26 mouse cellular contexts compared by ENCODE assay signal in genomic region chr4:126326036-126326435, GRCm38 (mm10). TPM values are rescaled to one million over a fixed set of nuclear protein-coding genes. Genes with fewer than 3 reads are reported as not detected.
DNase-seq lines count a peak whose midpoint lies in the region; ATAC-seq and TF ChIP-seq lines count a peak whose summit lies in the region.
"Had no signal": no experiment of that assay in that cellular context is flagged by ENCODE, and none has a peak within 500 bp of the region (broad histone marks: within the 10 kb centered on the region; RNA-seq: fewer than 3 reads in every experiment).

No protein-coding gene starts in this region.

- no peaks in the 10 kb centered on the region for H3K36me3 ChIP-seq in intestine, postnatal 0 days (ENCODE audit: control insufficient read depth, insufficient read depth)
- H3K36me3 ChIP-seq in intestine, embryonic 16.5 days (ENCODE audit: control insufficient read depth, insufficient read depth, low read length) = no peaks in the 10 kb centered on the region
- no peaks in the 10 kb centered on the region for H3K36me3 ChIP-seq in lung, postnatal 0 days (ENCODE audit: insufficient read depth, low read length)
- H3K36me3 ChIP-seq: embryonic facial prominence, embryonic 13.5 days; forebrain, embryonic 10.5 days; G1E; heart, embryonic 15.5 days; hindbrain, embryonic 12.5 days; kidney, embryonic 15.5 days; midbrain, embryonic 13.5 days; neural tube, embryonic 15.5 days had no signal

- H3K9me3 ChIP-seq in intestine, postnatal 0 days (ENCODE audit: control insufficient read depth) = no peaks in the 10 kb centered on the region
- H3K9me3 ChIP-seq in intestine, embryonic 16.5 days (ENCODE audit: control insufficient read depth, low read length) = no peaks in the 10 kb centered on the region
- H3K9me3 ChIP-seq in lung, postnatal 0 days (ENCODE audit: low read length) = no peaks in the 10 kb centered on the region
- H3K9me3 ChIP-seq: embryonic facial prominence, embryonic 13.5 days; forebrain, embryonic 10.5 days; heart, embryonic 15.5 days; hindbrain, embryonic 12.5 days; kidney, embryonic 15.5 days; midbrain, embryonic 13.5 days; neural tube, embryonic 15.5 days had no signal

- H3K27me3 ChIP-seq in intestine, postnatal 0 days (replicated peaks; ENCODE audit: control insufficient read depth, insufficient read depth, low read length) = no peaks in the 10 kb centered on the region
- no peaks in the 10 kb centered on the region; the same call in 1 of the 2 replicates for H3K27me3 ChIP-seq in intestine, embryonic 16.5 days (replicated peaks; ENCODE audit: control insufficient read depth, insufficient read depth, low read length)
- no peaks in the 10 kb centered on the region for H3K27me3 ChIP-seq in lung, postnatal 0 days (replicated peaks; ENCODE audit: insufficient read depth, low read length)

- no peak for TF ChIP-seq EP300 in lung, postnatal 0 days (IDR thresholded peaks at IDR 0.05)

- 11% methylated on average over 6 of the region's 6 CpGs for WGBS in intestine, postnatal 0 days
- WGBS in intestine, embryonic 16.5 days = 27% methylated on average over 6 of the region's 6 CpGs
- 28% methylated on average over 6 of the region's 6 CpGs for WGBS in lung, postnatal 0 days

- ATAC-seq in intestine, postnatal 0 days = no peak
- ATAC-seq in intestine, embryonic 16.5 days = no peak
- no peak for ATAC-seq in lung, postnatal 0 days
- ATAC-seq: forebrain, embryonic 16.5 days; midbrain, embryonic 13.5 days had no signal

- no peak overlapping the region for H3K27ac ChIP-seq in intestine, postnatal 0 days (ENCODE audit: low read depth, low read length)
- no peak overlapping the region for H3K27ac ChIP-seq in intestine, embryonic 16.5 days (ENCODE audit: low read length)
- no peak overlapping the region for H3K27ac ChIP-seq in lung, postnatal 0 days (ENCODE audit: low read length)
- H3K27ac ChIP-seq: forebrain, embryonic 10.5 days; heart, embryonic 15.5 days; hindbrain, embryonic 12.5 days; kidney, embryonic 15.5 days; macrophage; midbrain, embryonic 13.5 days; neural tube, embryonic 15.5 days had no signal

- peak; percentile 51 for TF ChIP-seq CTCF in intestine, postnatal 0 days (IDR thresholded peaks at IDR 0.05; ENCODE audit: low read depth)
- TF ChIP-seq CTCF in lung, postnatal 0 days (IDR thresholded peaks at IDR 0.05) = peak; percentile 39

- no peaks in the 10 kb centered on the region for H3K4me1 ChIP-seq in intestine, postnatal 0 days (replicated peaks; ENCODE audit: control insufficient read depth, insufficient read depth, low read length)
- peaks cover 4% of the 10 kb centered on the region; the same call in 1 of the 2 replicates for H3K4me1 ChIP-seq in intestine, embryonic 16.5 days (ENCODE audit: control insufficient read depth, insufficient read depth, low read length)
- no peaks in the 10 kb centered on the region for H3K4me1 ChIP-seq in lung, postnatal 0 days (ENCODE audit: insufficient read depth, low read depth, low read length)

- no peak for DNase-seq in lung, postnatal 0 days (ENCODE audit: low spot score)
- DNase-seq in lung, postnatal 4 days = no peak
- DNase-seq in ES-CJ7 (ENCODE audit: low read depth, low spot score) = peak; percentile 72
- DNase-seq in ZHBTc4 (ENCODE audit: low read depth, low spot score) = peak; percentile 70
- no peak for DNase-seq in ovary, postnatal 36 days (ENCODE audit: low spot score)
- DNase-seq: adrenal gland, postnatal 14 days; B cell, adult 2 months; cerebellum, adult 11-12 months; cerebellum, adult 9-11 months; gastrocnemius, postnatal 10 days; kidney, adult 18-20 months; layer of hippocampus, adult 9-11 months; right cerebral cortex, postnatal 4 days; thymus, adult 18-20 months had no signal

- H3K4me2 ChIP-seq in intestine, postnatal 0 days (replicated peaks; ENCODE audit: low read depth) = no peak overlapping the region
- H3K4me2 ChIP-seq in intestine, embryonic 16.5 days (ENCODE audit: low read depth, low read length) = no peak overlapping the region
- H3K4me2 ChIP-seq in lung, postnatal 0 days (replicated peaks; ENCODE audit: low read depth, low read length) = no peak overlapping the region

- no peak overlapping the region for H3K4me3 ChIP-seq in intestine, postnatal 0 days (ENCODE audit: low read depth, low read length)
- no peak overlapping the region for H3K4me3 ChIP-seq in intestine, embryonic 16.5 days (ENCODE audit: low read length)
- H3K4me3 ChIP-seq in lung, postnatal 0 days (ENCODE audit: low read depth, low read length) = no peak overlapping the region
- H3K4me3 ChIP-seq: hindbrain, embryonic 12.5 days; midbrain, embryonic 13.5 days had no signal

- no peak overlapping the region for H3K9ac ChIP-seq in intestine, postnatal 0 days (ENCODE audit: low read depth, low read length)
- no peak overlapping the region for H3K9ac ChIP-seq in intestine, embryonic 16.5 days (ENCODE audit: low read depth, low read length)
- no peak overlapping the region for H3K9ac ChIP-seq in lung, postnatal 0 days (replicated peaks; ENCODE audit: low read depth)
- H3K9ac ChIP-seq: hindbrain, embryonic 12.5 days; kidney, embryonic 15.5 days; neural tube, embryonic 15.5 days had no signal

RNA-seq across cellular contexts. Expression of gene Tekt2, which starts 0.5 kb away (rescaled TPM):
- 1.6 and 2.1 TPM in 2 replicates for polyA plus RNA-seq in intestine, postnatal 0 days (2015; fragmentation: Nextera tagmentation; extraction: Ambion mirVana)
- polyA plus RNA-seq in intestine, embryonic 16.5 days (2015; fragmentation: Nextera tagmentation; extraction: Ambion mirVana) = 4.8 and 5.6 TPM in 2 replicates
- polyA plus RNA-seq in lung, postnatal 0 days (2015; fragmentation: Nextera tagmentation; extraction: Ambion mirVana) = 14.6 and 15.7 TPM in 2 replicates
- polyA plus RNA-seq: G1E had no signal

RNA-seq across cellular contexts. Expression of gene Adprhl2, which starts 4.5 kb away (rescaled TPM):
- 41.7 and 43.0 TPM in 2 replicates for polyA plus RNA-seq in intestine, postnatal 0 days (2015; fragmentation: Nextera tagmentation; extraction: Ambion mirVana)
- 59.0 and 60.1 TPM in 2 replicates for polyA plus RNA-seq in intestine, embryonic 16.5 days (2015; fragmentation: Nextera tagmentation; extraction: Ambion mirVana)
- polyA plus RNA-seq in lung, postnatal 0 days (2015; fragmentation: Nextera tagmentation; extraction: Ambion mirVana) = 40.9 and 42.1 TPM in 2 replicates

RNA-seq across cellular contexts. Expression of gene Col8a2, which starts 39.4 kb away (rescaled TPM):
- polyA plus RNA-seq in intestine, postnatal 0 days (2015; fragmentation: Nextera tagmentation; extraction: Ambion mirVana) = 1.5 and 2.2 TPM in 2 replicates
- polyA plus RNA-seq in intestine, embryonic 16.5 days (2015; fragmentation: Nextera tagmentation; extraction: Ambion mirVana) = 3.5 and 4.5 TPM in 2 replicates
- polyA plus RNA-seq in lung, postnatal 0 days (2015; fragmentation: Nextera tagmentation; extraction: Ambion mirVana) = 1.4 and 1.9 TPM in 2 replicates
- polyA plus RNA-seq: G1E, macrophage had no signal

Comparison
In these comparisons a context has a peak if more than half of its experiments do, and no peak if none do; other contexts are left out.
1. DNase-seq: peak in ES-CJ7 (single experiment) and ZHBTc4 (single experiment); none in lung, postnatal 0 days (single experiment), lung, postnatal 4 days (0 of 2) and ovary, postnatal 36 days (single experiment).